Mouse (Mus musculus) v-Abl transformed pro-B cells (cell line): ENCODE measurements at regions not wholly inside any gene's neighbourhood (a gene's known extent, or its start where the extent isn't known, plus 50 kb on each side); places are given as distances from the start of the nearest gene placed in this dataset.

Experiments used
- in situ Hi-C, 2 experiments: fragments of 400-800 bp; cut with MboI; formaldehyde crosslinking; loops; one replicate each; pipeline ENCODE4 v1.15.1; 2025; ENCODE audit not compliant: unreplicated experiment in 2 of 2

GRCm38 (mm10) chr13:69420166-69420565, 113.4 kb upstream of the Nsun2 start:
- in situ Hi-C loops = no loop called here

GRCm38 (mm10) chr13:69421966-69422365, 111.6 kb upstream of the Nsun2 start:
- in situ Hi-C loops = no loop called here

GRCm38 (mm10) chr13:69426117-69426516, 107.4 kb upstream of the Nsun2 start:
- in situ Hi-C loops = no loop called here

GRCm38 (mm10) chr13:69429596-69429995, 104.0 kb upstream of the Nsun2 start:
- in situ Hi-C loops = no loop called here

GRCm38 (mm10) chr13:69433461-69434323, 99.9 kb upstream of the Nsun2 start:
- in situ Hi-C loops = no loop called here

- in situ Hi-C loops = no loop called here
These were observed 94.1 kb upstream of the Nsun2 start for GRCm38 (mm10) chr13:69439486-69439885.

GRCm38 (mm10) chr13:69441798-69442197, 91.7 kb upstream of the Nsun2 start:
- in situ Hi-C loops = no loop called here

- in situ Hi-C loops = no loop called here
These were observed 87.9 kb upstream of the Nsun2 start for GRCm38 (mm10) chr13:69445611-69446010.
